Mouse (Mus musculus) CD4-positive, CD25-positive, alpha-beta regulatory T cell, adult 4 months (primary cell): ENCODE data around the gene Vamp1. TPM values are rescaled to one million over a fixed set of nuclear protein-coding genes. Genes with fewer than 3 reads are reported as not detected.

Experiments
- ATAC-seq: one replicate; pipeline ENCODE4 v1.8.0; 2017
- polyA plus RNA-seq, 2 experiments: library from polyadenylated mRNA; unstranded; fragments of 100-300 nt; shearing (Covaris generic); gene quantifications; one replicate each; pipeline ENCODE4 v1.2.1; 2017

Gene Vamp1
- polyA plus RNA-seq: 10 to 100 TPM; 17.0 to 28.4 TPM

DNA sequence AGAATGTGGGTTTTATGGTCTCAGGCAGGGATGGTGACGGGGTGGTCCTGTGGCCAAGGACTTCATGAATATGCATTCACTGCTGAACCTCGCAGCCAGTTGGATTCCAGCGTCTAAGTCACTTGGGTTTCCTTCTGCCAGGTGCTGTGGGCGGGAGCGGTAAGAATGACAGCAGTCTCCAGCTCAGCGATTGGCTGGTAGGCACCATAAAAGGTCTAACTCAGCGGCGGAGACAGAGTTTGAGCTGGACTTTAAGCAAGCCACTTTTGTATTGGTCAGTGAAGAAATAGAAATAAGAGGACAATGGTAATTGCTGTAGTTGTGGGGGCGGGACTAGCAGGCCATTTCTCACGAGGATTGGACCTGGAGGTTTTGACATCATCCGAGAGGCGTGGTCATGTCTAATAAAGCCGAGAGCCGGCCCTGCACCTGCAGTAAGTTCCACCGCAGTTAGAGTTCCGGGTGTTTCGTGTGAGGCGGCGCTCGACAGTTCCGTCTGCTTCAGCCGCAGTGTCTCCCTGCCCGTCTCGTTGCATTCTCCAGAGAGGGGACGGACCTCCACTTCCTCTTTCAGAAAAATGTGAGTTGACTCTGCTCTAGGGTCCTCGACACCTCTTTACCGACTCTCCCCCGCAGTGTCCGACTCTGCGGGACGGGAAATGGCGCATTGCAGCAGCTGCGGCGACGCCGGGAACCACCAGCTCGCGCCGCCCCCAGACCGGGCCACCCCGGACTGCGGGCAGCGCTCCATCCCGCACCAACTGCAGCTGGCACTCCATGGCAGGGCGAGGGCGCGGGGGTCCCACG lies at the start of gene Vamp1:
Gene Vamp1, plus strand, starts transcription at position 404 of the 807 bp plus-strand sequence.
- peak; percentile 87 for ATAC-seq

DNA sequence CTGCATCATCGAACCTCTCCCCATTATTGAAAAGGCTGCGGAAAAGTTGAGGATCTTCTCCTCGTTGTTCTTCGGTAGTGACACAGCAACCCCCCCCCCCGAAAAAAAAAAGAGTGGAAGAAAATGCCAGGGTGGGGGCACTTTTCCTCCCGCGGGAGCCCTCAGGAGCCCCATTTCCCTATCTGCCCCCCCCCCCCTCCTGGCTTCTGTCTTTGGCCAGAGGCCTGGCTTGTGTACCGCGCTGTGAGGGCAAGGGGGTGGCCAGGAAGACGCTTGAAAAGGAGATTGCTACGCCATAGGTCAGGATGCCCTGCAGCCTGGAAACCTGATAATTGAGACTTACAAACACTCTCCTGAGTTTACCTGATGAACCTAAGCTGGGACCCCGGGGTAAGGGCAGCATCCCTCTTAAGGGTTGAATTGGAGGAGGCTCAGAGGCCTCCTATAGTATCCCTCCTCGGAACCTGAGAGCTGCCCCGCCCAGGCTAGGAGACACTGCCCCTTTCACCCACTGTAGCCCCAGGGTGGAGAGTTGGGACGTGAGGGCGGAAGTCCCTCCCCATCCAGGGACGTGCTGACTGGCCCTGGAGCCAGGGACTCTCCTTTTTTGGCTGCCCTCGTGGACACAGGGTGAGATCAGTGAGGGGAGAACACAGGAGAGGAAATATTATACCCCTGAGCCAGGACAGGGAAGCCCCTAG lies 49.1 kb upstream of the Vamp1 start, which contains the start of gene Gapdh:
Gene Gapdh, minus strand, starts transcription at position 417 of the 701 bp plus-strand sequence.
- ATAC-seq: no peak

DNA sequence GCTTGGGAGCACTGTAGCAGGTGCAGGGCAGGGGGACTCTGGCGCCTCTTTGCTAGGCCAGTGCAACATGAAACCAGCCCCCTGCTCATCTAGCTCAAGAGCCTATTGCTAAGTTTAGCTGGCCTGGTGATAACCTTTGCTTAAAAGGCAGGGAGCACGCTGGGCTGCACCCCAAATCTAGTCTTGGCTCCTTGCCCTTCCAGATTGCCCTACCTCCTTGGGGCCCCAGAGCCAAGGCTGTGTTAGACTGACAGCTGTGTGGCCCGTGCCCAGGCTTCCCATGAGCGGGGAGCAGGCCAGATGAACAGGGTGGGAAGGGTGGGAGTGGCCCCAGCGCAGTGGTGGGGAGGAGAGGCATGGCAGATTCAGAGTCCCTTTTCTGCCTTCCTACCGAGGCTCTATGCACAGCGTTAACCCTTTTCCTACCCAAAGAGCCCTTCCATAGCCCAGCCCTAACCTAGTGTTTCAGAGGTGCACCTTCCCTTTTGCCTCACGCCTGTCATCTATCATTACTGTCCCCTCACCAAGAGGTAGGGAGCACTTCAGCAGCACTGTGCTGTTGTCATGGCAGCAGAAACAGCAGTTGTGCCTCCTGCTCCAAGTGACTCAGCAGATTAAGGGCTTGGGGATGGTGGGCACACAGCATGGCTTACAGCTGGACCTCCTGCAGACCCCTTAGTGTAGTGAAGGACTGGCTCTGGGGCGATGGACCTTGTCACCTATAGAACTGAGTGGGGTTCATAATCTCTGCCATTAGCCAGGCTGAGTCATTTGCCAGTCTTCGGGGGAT lies 48.3 kb upstream of the Vamp1 start:
- no peak for ATAC-seq

DNA sequence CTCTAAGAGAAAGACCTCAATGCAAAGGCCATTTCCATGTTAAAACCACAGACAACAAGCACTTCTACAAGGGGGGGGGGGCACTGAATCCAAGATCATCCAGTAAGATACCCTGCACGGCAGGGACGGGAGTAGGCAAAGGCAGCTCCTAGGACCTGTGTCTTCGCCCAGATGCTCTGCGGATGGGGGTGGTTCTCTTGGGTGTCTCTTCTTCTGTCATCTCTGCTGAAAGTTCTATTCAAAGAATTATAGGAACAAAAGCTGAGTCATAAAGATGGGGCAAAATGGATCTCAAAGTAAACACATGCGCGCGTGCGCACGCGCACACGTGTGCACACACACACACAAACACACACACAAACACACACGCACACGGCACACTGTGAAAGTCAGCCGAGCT lies 47.3 kb upstream of the Vamp1 start:
- no peak for ATAC-seq

DNA sequence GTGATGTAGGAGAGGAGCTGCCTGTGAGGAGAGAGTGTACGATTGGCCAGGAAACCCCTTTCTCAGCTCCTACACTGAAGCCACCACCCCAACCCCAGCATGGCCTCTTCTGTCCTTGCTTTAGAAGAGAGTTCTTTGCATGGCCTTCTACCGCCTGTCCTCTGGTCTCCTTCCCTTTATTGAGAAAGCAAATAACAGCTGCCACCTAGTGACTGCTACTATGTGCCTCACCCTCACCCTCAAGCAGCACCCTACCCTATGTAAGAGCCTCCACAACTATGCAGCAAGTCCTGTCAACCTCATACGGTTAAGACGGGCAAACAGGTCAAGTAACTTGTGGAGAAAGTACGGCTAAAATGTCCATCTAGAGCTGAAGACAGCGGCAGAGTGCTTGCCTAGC lies 45.2 kb upstream of the Vamp1 start:
- ATAC-seq: no peak

DNA sequence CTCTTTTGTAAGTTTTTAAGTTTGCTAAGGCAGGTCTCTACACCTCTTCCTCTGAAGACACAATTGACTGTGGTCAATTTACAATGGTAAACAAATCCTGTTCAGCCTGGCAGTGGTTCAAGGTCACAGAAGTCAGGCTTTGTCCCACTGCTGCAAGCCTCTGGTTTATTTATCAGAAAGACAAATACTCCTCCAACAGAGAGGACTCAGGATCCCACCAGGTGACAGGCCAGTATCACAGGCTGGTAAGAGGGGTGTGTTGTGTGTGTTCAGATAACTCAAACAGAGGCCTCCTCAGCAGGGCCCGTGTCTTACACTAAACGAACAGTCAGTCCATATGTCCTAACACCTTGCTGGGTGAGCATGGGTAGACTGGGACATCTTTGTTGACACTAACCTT lies 42.9 kb upstream of the Vamp1 start:
- ATAC-seq: no peak

DNA sequence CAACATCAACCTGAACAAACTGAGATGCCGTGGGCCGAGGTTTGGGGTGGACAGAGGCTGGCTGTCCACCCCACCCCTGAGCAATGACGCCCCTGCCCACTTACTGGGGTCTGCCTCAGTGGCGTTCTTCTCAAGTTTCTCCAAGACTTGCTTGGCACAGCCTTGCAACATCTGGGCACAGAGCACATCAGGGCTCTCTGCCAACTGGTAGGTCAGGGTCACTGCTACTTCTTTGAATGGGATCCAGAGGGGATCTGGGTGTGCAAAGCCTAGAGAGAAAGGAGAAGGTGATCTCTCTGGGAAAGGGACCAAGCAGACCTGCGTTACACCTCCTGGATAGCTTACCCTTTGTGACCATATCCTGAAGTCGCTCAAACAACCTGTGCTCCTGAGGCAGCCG lies 42.1 kb upstream of the Vamp1 start:
- ATAC-seq: no peak

DNA sequence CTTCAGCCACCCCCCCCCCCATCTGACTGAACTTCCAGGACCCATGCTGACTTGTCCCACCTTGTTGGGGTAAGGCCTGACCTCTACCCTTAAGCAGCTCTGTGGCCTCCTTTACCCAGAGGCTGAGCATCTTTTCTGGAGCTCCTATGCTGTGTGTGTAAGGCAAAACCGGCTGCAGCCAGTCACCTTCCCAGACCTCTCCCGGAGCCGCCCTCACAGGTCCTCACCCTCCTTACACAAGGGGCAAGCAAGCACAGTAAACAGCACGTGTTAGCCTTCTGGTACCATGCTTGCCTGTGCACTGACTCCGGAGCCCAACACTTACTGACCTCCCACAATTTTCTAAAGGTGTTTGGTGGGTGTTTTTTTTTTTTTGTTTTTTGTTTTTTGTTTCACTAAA lies 39.9 kb upstream of the Vamp1 start:
- ATAC-seq: no peak

DNA sequence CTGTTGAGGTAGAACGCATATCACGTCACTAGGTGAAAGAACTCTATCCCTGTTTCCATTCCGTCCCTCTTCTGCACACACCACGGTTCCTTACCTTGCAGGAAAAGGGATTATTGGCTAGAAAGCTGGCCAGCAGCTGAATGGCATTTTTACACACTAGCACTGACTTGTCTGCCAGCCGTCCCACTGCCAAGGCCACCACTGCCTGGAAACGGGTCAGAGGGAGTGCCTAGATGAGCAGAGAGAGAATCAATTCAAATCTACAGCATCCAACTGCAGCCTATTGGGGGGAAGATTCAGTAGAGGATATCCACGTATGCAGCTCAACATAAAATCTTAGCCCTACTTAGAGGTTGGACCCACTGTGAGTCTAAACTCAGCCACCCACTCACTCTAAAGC lies 35.8 kb upstream of the Vamp1 start:
- no peak for ATAC-seq

DNA sequence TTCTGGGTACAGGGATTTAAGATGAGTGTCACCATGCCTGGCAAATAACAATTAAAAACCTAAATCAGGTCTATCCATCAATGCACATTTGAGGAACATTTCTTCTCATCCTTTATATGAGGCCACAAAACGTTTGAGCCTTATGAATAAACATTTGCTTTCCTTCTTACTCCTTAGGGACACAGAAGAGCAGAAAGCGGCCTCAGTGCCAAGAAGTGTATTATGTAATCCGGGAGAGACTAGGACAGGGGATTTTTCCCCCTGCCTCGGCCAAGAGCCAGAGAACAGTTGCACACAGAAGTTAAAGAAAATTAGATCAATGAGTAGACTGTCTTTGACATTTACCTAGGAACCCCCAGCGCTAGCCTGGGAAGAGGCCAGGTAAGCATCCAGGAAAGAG lies 33.2 kb upstream of the Vamp1 start:
- no peak for ATAC-seq

DNA sequence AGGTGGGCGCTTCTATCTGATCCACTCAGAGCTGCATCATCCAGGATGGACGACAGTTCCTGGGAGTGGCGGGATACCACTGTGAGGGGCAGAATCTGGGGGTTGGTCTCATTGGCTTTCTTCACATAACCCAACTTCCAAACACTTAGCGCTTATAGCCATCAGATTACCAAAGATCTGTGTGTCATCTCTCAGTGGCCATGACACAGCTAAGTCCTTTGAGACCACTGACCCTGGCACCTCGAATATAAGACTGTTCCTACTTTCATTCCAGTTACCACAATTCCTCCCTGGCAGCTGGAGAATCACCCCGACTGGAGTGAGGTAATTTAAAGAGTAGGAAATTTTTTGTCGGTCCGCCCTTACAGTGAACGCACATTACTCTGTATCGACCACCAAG lies 29.1 kb upstream of the Vamp1 start:
- ATAC-seq: no peak

DNA sequence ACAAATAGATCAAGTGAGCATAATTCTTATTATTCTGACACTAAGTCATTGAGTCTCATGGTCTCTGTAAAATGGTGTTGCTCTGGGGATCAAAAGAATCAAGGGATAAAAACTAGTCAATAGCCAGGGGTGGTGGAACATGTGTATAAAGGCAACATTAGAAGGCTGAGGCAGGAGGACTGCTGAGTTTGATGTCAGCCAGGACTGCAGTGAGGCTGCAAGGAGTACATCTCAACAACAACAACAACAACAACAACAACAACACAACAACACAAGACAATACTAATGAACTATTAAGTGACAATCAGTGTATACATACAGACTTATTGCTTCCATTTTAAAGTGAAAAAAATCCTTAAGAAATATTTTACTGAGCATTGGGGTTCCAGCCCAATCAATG lies 24.5 kb upstream of the Vamp1 start:
- no peak for ATAC-seq

DNA sequence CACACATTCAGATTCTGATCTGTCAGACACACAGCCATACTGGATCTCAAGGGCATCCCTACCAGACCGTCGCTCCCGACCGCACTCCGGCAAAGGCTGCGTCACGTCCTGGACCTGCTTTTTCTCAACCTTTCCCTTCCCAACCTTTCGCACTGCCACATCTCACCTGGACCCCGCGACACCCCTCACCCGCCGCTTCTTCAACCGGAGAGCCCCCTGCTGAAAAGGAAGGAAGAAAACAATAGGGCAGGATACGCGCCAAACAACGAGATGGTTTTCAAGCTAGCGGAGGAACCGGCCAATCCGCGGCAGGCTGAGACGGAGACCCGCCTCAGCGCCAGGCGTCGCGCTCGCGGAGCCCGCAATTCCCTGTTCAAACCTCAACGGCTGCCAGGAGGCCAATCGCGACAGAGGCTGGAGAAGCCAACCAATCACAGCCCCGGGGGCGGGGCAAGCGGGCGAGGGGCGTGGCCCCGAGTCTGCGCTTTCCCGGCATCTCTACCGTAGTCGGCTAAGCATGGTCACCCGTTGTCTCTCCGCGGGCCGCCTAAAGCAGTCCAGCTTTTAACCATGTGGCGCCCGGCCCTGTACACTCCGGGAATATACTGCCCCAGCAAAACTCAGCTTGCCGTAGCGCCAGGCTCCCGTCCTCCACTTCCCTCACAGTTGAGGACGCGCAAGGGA lies 23.9 kb upstream of the Vamp1 start, which contains the start of the genes Ncapd2 and Mrpl51:
Gene Ncapd2, minus strand, starts transcription at position 370 of the 684 bp plus-strand sequence.
Gene Mrpl51, plus strand, starts transcription at position 470 of the 684 bp plus-strand sequence.
- ATAC-seq: peak; percentile 96

DNA sequence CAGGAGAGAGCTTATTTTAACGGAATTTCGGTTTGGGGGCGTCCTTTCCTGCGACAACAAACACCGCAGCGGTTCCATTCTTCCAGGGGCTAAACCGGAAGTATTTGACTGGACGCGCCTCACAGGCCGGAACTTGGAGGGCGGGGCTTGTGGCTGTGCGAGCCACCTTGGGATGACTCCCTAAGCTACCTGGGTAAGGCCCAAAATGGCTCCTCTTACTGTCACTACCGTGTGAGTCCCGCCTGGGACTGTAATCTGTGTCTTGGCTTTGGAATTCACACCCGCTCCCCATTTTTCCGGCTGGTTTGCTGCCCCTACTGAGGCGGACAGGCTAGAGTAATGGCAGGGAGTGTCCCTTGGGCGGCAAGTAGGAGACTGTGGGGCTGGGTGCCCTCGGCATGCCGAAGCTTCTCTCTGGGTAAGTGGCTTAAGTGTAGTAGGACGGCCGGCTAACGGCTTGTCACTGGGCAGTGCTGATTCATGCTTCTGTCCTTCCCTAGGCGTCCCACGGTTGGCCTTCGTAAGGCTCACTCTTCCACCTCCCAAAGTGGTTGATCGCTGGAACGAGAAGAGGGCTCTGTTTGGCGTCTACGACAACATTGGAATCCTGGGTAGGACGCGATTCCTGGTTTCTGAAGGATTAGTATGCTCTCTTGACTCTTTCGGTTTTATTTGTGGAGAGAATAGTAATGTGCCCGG lies 23.2 kb upstream of the Vamp1 start:
- peak; percentile 70 for ATAC-seq

DNA sequence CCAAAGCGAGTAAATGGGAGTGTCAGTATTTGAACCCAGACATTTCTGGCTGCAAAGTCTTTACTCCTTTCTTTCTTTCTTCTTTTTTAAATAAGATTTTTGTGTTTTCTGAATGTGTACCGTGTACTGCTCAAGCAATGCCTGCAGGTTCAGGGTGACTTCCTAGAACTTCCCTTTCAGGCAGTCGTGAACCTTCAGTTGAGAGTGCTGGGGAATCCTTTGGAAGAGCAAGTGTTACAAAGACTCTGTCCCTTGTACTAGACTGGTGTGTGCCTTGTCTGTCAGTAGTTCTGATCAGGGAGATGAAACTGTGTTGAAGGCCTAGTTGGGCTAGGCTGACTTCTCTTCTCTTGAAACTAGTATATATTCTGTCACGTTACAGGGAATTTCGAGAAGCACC lies 22.5 kb upstream of the Vamp1 start:
- no peak for ATAC-seq

DNA sequence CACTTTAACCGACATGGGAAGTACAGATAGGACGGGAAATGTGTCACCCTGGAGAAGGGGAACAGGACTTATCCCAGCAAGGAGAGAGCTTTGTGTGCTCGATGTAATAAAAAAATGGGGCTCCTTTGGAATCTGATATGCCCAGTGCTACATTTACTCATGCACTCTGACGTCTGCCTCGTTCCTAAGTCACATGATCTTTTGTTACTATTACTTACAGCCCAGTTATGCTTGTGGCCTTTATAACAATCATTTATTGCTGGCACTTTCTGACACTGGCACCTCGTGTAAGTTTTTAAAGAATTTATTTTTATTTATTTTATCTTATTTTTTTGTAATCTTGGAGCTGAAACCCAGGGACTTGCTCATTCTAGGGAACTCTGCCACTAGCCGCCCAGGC lies 22.0 kb upstream of the Vamp1 start:
- ATAC-seq: no peak

DNA sequence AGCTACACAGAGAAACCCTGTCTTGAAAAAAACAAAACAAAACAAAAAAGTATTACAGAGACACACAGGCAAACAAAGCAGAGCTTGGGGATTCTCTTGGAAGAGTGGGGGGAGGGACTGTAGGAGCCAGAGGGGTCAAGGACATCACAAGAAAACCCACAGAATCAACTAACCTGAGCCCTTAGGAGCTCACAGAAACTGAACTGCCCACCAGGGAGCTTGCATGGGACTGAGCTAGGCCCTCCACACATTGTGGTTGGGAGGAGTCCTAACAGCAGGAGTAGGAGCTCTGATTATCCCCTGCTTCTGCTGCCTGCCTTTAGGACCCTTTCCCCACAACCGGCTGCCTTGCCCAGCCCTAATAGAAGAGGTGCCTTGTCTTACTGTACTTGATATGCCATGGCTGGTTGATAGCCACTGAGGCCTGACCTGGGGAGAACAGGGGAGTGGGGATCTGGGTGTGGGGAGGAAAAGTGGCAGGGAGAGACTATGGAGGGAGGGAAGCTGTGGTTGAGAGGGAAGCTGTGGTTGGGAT lies 19.7 kb upstream of the Vamp1 start:
- ATAC-seq: no peak

DNA sequence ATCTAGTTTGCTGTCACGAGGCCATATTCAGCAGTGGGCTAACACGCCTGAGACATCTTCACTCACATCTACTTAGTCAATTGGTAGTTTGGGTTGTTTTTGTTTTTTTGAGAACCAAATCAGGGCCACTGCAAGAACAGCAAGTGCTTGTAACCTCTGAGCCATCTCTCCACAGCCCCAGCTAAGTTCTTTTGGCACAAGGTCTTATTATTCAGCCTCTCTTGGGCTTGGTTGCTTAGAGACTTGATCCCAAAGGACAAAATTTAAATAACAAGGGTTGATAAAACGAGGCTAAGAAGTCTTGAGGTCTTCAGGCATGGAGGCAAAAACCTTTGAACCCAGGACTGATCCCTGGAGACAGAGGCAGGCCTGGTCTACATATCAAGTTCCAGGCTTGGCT lies 19.1 kb upstream of the Vamp1 start:
- no peak for ATAC-seq

DNA sequence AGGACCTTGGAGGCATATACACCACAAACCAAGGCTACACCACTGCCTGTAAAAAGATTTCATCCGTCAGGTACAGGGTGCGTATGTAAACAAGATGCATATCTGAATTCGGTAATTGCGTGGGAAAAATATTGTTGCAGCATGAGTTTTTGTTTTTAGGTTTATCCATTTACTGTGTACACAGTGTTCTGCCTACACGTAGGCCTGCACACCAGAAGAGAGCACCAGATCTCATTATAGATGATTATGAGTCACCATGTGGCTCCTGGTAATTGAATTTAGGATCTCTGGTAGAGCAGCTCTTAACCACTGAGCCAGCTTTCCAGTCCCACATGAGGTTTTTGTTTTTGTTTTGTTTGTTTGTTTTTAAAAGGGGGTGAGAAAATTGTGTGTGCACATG lies 18.2 kb upstream of the Vamp1 start:
- ATAC-seq: no peak

DNA sequence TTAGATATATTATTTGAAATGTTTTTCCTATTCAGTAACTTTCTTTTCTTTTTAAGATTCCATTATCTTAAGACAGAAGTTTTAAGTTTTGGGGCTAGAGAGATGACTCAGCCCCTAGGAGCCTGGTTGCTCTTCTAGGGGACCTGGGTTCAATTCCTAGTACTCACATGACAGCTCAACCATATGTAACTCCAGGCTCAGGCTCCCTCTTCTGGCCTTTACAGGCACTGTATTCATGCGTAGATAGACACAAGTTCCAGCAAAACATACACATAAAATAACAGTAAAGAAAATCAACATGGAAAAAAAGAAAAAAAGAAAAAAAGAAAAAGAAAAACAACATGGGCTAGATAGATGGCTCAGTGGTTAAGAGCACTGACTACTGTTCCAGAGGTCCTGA lies 4.9 kb upstream of the Vamp1 start:
- no peak for ATAC-seq

DNA sequence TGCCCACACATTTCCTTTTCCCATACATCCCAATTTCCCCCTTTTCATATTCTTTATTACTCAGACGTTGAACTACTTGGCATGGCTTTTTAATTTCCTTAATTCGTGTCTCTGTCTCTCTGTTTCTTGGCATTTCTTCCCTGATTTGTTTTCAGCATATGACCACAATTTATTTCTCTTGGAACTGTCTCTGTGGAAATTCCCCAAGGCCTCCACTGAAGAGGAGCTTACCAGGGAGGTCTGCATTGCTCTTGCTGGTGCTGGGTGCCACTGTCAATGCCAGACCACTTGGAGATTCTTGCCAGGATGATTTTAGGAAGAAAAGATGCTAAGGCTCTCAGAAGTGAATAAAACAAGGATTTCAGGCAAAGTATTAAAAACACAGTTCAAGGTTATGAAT lies 2.7 kb upstream of the Vamp1 start:
- ATAC-seq: no peak

DNA sequence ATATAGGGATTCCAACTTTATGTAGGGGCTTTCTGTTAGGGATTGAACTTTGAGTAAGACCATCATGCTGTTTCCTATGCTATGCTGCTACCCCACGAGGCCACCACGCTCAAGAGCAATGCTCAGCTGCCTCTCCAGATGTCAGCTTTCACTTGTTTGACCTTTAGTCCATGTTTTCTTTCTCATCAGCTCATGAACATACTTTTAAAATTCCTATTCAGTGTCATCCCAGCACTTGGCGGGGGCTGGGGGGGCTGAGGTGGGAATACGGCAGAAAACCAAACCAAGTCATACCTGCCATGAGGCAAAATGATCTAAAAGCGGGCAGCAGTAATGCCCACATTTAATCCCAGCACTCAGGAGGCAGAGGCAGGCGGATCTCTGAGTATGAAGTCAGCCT lies 2.2 kb upstream of the Vamp1 start:
- ATAC-seq: no peak
